Mouse (Mus musculus): ENCODE data around the gene Spink4. TPM values are rescaled to one million over a fixed set of nuclear protein-coding genes. Genes with fewer than 3 reads are reported as not detected.

The Spink4 gene
- polyA plus RNA-seq, 3 experiments from 2014 or later = not detected

DNA sequence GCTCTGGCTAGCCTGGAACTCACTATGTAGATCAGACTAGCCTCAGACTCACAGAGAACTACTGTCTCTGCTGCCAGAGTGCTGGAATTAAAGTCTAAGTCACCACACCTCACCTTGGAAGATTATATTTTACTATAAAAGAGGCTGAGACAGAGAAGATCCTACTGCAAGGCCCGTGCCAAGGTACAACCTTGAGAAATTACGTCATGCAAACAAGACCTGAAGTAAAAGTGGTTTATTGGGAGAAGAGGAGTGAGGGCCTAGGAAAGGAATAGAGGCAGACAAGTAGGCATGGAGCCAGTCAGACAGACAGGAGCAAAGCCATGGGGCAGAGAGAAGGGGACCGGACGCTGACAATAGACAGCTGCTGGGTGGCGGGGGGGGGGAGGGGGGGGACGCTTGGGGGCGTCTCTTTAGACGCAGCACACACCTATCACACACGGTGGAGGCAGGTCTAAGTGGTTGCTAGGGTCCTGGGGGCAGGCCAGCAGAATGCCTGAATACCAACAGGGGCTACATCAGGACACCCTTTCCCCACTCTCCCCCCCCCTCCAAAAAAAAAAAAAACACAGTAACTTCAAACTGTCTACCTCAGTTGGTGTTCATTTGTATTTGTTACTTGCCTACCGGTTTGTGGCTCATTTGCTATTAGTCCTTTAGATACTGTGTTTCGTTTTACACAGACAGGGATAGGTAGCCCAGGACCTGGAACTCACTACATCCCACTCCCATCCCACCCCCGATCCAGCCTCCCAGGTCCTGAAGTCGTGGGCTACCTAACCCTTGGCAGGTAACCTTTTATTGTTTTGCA, 50.1 kb downstream of the Spink4 start:
- ATAC-seq = no peak

DNA sequence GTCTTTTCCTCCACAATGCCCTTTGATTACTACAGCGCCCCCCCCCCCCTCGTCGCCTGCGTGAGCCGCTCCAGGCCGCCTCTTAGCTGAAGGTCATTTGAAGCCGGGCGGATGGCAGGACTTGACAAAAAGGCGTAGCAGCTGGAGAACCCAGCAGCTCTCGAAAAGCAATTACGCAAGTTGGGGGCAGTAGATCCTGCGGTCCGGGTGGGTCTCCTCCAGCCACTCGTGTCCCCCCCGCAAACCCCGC, 50.7 kb downstream of the Spink4 start:
- no peak for ATAC-seq

DNA sequence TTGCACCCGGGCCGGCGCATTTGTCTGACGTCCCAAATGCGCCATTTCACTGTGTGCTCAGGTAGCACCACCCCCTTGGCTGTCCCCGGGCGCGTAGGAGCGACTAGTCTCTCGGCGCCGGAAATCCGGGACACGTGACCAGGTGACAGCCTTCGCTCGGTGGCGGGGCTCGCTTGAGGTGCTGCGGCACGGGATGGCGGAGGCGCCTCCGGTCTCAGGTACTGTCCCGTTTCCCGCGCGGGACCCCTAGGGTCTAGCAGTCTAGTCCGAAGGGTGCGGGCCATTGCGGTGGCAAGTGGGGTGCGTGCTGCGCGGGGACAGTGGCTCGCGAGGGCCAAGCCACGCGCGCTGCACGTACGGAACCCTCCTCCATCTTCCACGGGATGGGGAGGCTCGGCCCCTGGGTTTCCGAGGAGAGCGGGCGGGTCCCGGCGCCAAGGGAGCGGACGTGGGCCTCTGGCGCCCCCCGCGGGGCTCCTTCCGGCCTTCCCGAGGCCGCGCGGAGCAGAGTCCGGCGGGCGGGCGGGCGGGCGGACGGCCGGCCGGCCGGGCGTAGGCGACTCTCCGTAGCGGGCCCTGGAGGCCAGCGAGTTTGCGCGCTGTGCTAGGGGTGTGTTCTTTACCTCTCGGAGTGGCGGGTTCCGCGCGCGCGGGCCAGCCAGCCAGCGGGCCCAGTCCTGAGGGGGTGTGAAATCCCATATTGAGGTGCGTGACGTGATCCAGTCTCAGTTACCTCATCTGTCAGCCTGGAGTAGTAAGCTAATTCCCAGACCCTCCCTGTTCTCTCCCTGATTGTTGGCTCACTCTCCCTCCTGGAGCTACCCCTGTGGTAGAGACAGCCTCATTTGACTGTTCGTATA, 51.2 kb downstream of the Spink4 start, which contains the start of gene Nfx1:
TSS of gene Nfx1 (plus strand) at position 65 of the 860 bp plus-strand sequence.
- peak; percentile 94 for ATAC-seq

DNA sequence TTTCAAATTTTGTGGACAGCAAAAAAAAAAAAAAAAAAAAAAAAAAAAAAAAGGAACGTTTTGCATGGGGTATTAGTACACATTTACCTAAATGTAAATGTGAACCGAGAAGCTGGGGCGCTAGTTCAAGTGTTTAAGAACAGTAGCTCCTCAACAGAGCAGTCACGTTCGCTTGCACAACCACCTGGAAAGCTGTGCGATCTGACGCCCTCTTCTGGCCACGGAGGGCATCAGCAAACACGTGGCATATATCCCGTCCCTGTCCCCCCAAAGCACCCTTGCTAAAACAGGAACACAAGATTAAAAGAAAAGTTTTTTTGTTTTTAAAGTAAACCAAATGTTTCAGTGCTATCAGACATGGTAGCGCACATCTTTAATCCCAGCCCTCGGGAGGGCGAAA, 51.9 kb downstream of the Spink4 start:
- no peak for ATAC-seq

DNA sequence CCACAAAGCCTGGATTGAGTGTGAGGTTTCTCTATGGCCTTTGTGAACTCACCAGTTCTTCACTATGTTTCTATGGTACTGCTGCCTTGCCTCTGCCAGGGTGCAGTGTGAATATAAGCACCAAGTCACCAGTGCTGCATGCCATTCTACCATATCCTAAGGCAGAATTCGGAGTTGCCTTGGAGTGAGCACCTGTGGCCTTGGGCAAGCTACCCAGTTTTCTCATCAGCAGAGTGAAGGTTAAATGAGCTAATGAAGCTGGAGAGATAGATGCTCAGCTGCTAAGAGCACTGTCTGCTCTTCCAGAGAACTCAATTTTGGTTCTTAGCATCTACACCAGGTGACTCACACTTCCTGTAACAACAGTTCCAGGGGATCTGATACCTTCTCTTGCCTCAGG, 54.2 kb downstream of the Spink4 start:
- no peak for ATAC-seq

DNA sequence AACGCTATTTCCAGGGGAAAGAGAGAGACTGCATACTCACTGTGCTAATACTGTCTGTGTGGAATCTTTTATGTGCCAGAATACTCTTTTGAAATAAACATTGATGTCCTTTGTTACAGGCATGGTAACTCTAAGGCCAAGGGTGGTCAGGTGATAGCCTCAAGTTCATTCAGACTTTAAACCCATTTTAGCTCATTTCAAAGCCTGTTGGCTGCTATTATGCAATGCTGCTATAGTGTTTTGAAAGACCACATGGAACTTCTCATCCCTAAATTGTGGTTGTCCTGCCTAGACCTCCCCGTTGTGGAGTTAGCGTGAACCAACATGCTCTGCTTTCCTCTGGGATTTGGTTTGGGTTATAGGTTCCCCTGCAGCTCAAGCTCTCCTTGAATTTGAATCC, 55.8 kb downstream of the Spink4 start:
- no peak for ATAC-seq

DNA sequence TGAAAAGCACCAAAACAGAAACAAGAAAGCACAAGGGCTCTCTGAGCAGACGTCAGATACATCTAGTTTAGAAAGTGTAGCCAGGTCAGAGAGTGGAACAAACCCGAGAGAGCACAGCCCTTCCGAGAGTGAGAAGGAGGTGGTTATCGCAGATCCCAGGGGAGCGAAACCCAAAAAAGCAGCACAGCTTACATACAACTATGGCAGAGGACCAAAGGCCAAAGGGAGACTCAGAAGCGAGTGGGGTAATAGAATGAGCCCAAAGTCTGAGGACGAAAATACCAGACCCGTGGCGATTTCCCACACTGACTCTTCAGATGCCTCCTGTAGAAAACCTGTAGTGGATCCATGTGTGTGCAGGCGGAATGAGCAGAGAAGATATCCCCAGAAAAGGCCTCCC, 56.8 kb downstream of the Spink4 start:
- no peak for ATAC-seq

DNA sequence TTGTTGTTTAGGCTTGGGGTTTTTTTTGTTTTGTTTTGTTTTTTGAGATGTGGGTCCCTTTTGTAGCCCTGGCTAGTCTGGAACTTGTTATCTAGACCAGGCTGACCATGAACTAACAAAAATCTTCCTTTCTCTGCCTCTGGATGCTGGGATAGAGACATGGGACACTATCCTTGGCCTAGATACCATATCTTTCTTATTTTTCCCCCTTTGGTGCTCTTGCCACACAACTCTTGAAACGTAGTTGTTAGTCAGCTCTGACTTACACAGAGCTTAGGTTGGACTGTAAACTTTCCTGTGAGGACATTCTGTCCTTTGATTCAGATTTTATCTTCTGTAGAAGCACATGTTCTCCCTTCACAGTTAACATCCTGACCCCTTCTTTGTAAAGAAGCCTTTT, 59.6 kb downstream of the Spink4 start:
- no peak for ATAC-seq

Other genes starting within 250 kb of the Spink4 start
- 10 to 100 TPM; 28.8 to 46.4 (median 43.7) TPM for gene Aptx, start 216.9 kb upstream of the Spink4 start, polyA plus RNA-seq (2017; shearing (Covaris generic))
- gene Dnaja1, start 197.9 kb upstream of the Spink4 start, polyA plus RNA-seq (2017; shearing (Covaris generic)) = 100 to 1,000 TPM; 482 to 526 (median 512) TPM
- gene Smu1, start 162.1 kb upstream of the Spink4 start, polyA plus RNA-seq (2017; shearing (Covaris generic)) = 100 to 1,000 TPM; 131 to 146 (median 133) TPM
- gene B4galt1, start 66.0 kb upstream of the Spink4 start, polyA plus RNA-seq (2017; shearing (Covaris generic)) = 10 to 100 TPM; 47.2 to 79.0 (median 56.0) TPM
- gene Bag1, start 28.2 kb downstream of the Spink4 start, polyA plus RNA-seq (2017; shearing (Covaris generic)) = 10 to 100 TPM; 10.0 to 16.1 (median 14.4) TPM
- gene Chmp5, start 28.4 kb downstream of the Spink4 start, polyA plus RNA-seq (2017; shearing (Covaris generic)) = 100 to 1,000 TPM; 103 to 141 (median 119) TPM
- gene Nfx1, start 50.9 kb downstream of the Spink4 start, polyA plus RNA-seq (2017; shearing (Covaris generic)) = 100 to 1,000 TPM in 2 of 3 experiments, 10 to 100 TPM in 1; 76.3 to 164 (median 120) TPM
- gene Aqp7, start 128.1 kb downstream of the Spink4 start, polyA plus RNA-seq (2017; shearing (Covaris generic)) = under 1 TPM in 2 of 3 experiments, not detected in 1; 0.31 to 0.46 TPM
- 10 to 100 TPM; 15.2 to 21.2 (median 15.4) TPM for gene Aqp3, start 178.1 kb downstream of the Spink4 start, polyA plus RNA-seq (2017; shearing (Covaris generic))
- 10 to 100 TPM; 14.5 to 20.3 (median 15.7) TPM for gene Nol6, start 204.4 kb downstream of the Spink4 start, polyA plus RNA-seq (2017; shearing (Covaris generic))
- 10 to 100 TPM; 23.6 to 28.6 (median 25.6) TPM for gene Ube2r2, start 215.7 kb downstream of the Spink4 start, polyA plus RNA-seq (2017; shearing (Covaris generic))

Measured in inflammation-experienced regulatory T-cells, adult 6 months (primary cell).